Mouse (Mus musculus): ENCODE data around the gene Jup. TPM values are rescaled to one million over a fixed set of nuclear protein-coding genes. Genes with fewer than 3 reads are reported as not detected.
A peak's percentile ranks its signal among the peaks of the same experiment; 100 is the strongest.

Jup gene
- polyA plus RNA-seq, 1 experiment from 2014 or later, result 68.8 TPM

GRCm38 (mm10) chr11:100411736-100412135, 14.2 kb upstream of the Jup start:
- no peak overlapping the region for H3K9ac ChIP-seq (ENCODE audit: low read depth, low read length)
- no peak for ATAC-seq
- no peak overlapping the region for H3K4me3 ChIP-seq (ENCODE audit: low read length)
- no peak overlapping the region for H3K4me2 ChIP-seq (ENCODE audit: low read length)
- peaks cover 16% of the 10 kb centered on the region for H3K4me1 ChIP-seq (ENCODE audit: control insufficient read depth, insufficient read depth, low read depth, low read length)
- 78% methylated on average over 11 of the region's 11 CpGs for WGBS
- no peaks in the 10 kb centered on the region for H3K9me3 ChIP-seq (ENCODE audit: control insufficient read depth, low read length)
- H3K27ac ChIP-seq (ENCODE audit: low read depth, low read length), result no peak overlapping the region
- H3K27me3 ChIP-seq (replicated peaks; ENCODE audit: control insufficient read depth, insufficient read depth, low read length), result peaks cover 9% of the 10 kb centered on the region
- peaks cover 4% of the 10 kb centered on the region; the same call in 1 of the 2 replicates for H3K36me3 ChIP-seq (ENCODE audit: control insufficient read depth, insufficient read depth, low read length)

- Histone ChIP-seq H3K9ac (ENCODE audit: low read depth, low read length) (no peak overlapping the region), H3K4me1 (ENCODE audit: control insufficient read depth, insufficient read depth, low read depth, low read length) (peaks cover 11% of the 10 kb centered on the region), H3K27ac (ENCODE audit: low read depth, low read length) (no peak overlapping the region), H3K36me3 (ENCODE audit: control insufficient read depth, insufficient read depth, low read length) (peaks cover 4% of the 10 kb centered on the region; the same call in 1 of the 2 replicates), H3K27me3 (replicated peaks; ENCODE audit: control insufficient read depth, insufficient read depth, low read length) (no peaks in the 10 kb centered on the region), H3K4me2 (ENCODE audit: low read length) (no peak overlapping the region), H3K9me3 (ENCODE audit: control insufficient read depth, low read length) (no peaks in the 10 kb centered on the region), H3K4me3 (ENCODE audit: low read length) (no peak overlapping the region)
- WGBS, result 77% methylated on average over 3 of the region's 3 CpGs
- ATAC-seq, result no peak
These were observed 12.1 kb upstream of the Jup start for GRCm38 (mm10) chr11:100409686-100410085.

GRCm38 (mm10) chr11:100408835-100409462, 11.4 kb upstream of the Jup start:
- Histone ChIP-seq H3K4me2 (ENCODE audit: low read length) (no peak overlapping the region), H3K27me3 (replicated peaks; ENCODE audit: control insufficient read depth, insufficient read depth, low read length) (no peaks in the 10 kb centered on the region), H3K36me3 (ENCODE audit: control insufficient read depth, insufficient read depth, low read length) (peaks cover 4% of the 10 kb centered on the region; the same call in 1 of the 2 replicates), H3K9me3 (ENCODE audit: control insufficient read depth, low read length) (no peaks in the 10 kb centered on the region), H3K9ac (ENCODE audit: low read depth, low read length) (no peak overlapping the region), H3K4me1 (ENCODE audit: control insufficient read depth, insufficient read depth, low read depth, low read length) (peaks cover 11% of the 10 kb centered on the region), H3K4me3 (ENCODE audit: low read length) (no peak overlapping the region), H3K27ac (ENCODE audit: low read depth, low read length) (no peak overlapping the region)
- ATAC-seq, result no peak
- WGBS, result 93% methylated on average over 12 of the region's 12 CpGs

GRCm38 (mm10) chr11:100408076-100408834, 10.7 kb upstream of the Jup start:
- Histone ChIP-seq H3K36me3 (ENCODE audit: control insufficient read depth, insufficient read depth, low read length) (peaks cover 4% of the 10 kb centered on the region; the same call in 1 of the 2 replicates), H3K4me3 (ENCODE audit: low read length) (no peak overlapping the region), H3K4me2 (ENCODE audit: low read length) (no peak overlapping the region), H3K27me3 (replicated peaks; ENCODE audit: control insufficient read depth, insufficient read depth, low read length) (no peaks in the 10 kb centered on the region), H3K9me3 (ENCODE audit: control insufficient read depth, low read length) (no peaks in the 10 kb centered on the region), H3K4me1 (ENCODE audit: control insufficient read depth, insufficient read depth, low read depth, low read length) (peaks cover 11% of the 10 kb centered on the region), H3K27ac (ENCODE audit: low read depth, low read length) (no peak overlapping the region), H3K9ac (ENCODE audit: low read depth, low read length) (no peak overlapping the region)
- WGBS, result 45% methylated on average over 10 of the region's 10 CpGs
- 0 out of 2 replicates have a peak, but pooled peaks have one; percentile 18 for ATAC-seq

- Histone ChIP-seq H3K4me1 (ENCODE audit: control insufficient read depth, insufficient read depth, low read depth, low read length) (peaks cover 5% of the 10 kb centered on the region; the same call in 1 of the 2 replicates), H3K9me3 (ENCODE audit: control insufficient read depth, low read length) (no peaks in the 10 kb centered on the region), H3K36me3 (ENCODE audit: control insufficient read depth, insufficient read depth, low read length) (peaks cover 4% of the 10 kb centered on the region; the same call in 1 of the 2 replicates), H3K27ac (ENCODE audit: low read depth, low read length) (no peak overlapping the region), H3K4me3 (ENCODE audit: low read length) (no peak overlapping the region), H3K27me3 (replicated peaks; ENCODE audit: control insufficient read depth, insufficient read depth, low read length) (no peaks in the 10 kb centered on the region), H3K4me2 (ENCODE audit: low read length) (no peak overlapping the region), H3K9ac (ENCODE audit: low read depth, low read length) (no peak overlapping the region)
- WGBS, result 79% methylated on average over 5 of the region's 5 CpGs
- no peak for ATAC-seq
These were observed 9.6 kb upstream of the Jup start for GRCm38 (mm10) chr11:100406995-100407705.

- peaks cover 4% of the 10 kb centered on the region; the same call in 1 of the 2 replicates for H3K36me3 ChIP-seq (ENCODE audit: control insufficient read depth, insufficient read depth, low read length)
- WGBS, result 82% methylated on average over 8 of the region's 8 CpGs
These were observed 8.7 kb upstream of the Jup start for GRCm38 (mm10) chr11:100406273-100406672.

GRCm38 (mm10) chr11:100404456-100405074, 7.0 kb upstream of the Jup start:
- peaks cover 4% of the 10 kb centered on the region; the same call in 1 of the 2 replicates for H3K36me3 ChIP-seq (ENCODE audit: control insufficient read depth, insufficient read depth, low read length)
- no peaks in the 10 kb centered on the region for H3K9me3 ChIP-seq (ENCODE audit: control insufficient read depth, low read length)
- H3K27ac ChIP-seq (ENCODE audit: low read depth, low read length), result no peak overlapping the region
- H3K4me1 ChIP-seq (ENCODE audit: control insufficient read depth, insufficient read depth, low read depth, low read length), result no peaks in the 10 kb centered on the region
- no peak overlapping the region for H3K4me3 ChIP-seq (ENCODE audit: low read length)
- no peaks in the 10 kb centered on the region for H3K27me3 ChIP-seq (replicated peaks; ENCODE audit: control insufficient read depth, insufficient read depth, low read length)
- H3K9ac ChIP-seq (ENCODE audit: low read depth, low read length), result no peak overlapping the region
- H3K4me2 ChIP-seq (ENCODE audit: low read length), result no peak overlapping the region
- ATAC-seq, result no peak
- 90% methylated on average over 3 of the region's 3 CpGs for WGBS

More at GRCm38 (mm10) chr11:100406273-100406672, 8.7 kb upstream of the Jup start:
- Histone ChIP-seq H3K4me1 (ENCODE audit: control insufficient read depth, insufficient read depth, low read depth, low read length) (no peaks in the 10 kb centered on the region), H3K9ac (ENCODE audit: low read depth, low read length) (no peak overlapping the region), H3K4me3 (ENCODE audit: low read length) (no peak overlapping the region), H3K27me3 (replicated peaks; ENCODE audit: control insufficient read depth, insufficient read depth, low read length) (no peaks in the 10 kb centered on the region), H3K27ac (ENCODE audit: low read depth, low read length) (no peak overlapping the region), H3K4me2 (ENCODE audit: low read length) (no peak overlapping the region), H3K9me3 (ENCODE audit: control insufficient read depth, low read length) (no peaks in the 10 kb centered on the region)
- no peak for ATAC-seq

- ATAC-seq, result no peak
- H3K4me1 ChIP-seq (ENCODE audit: control insufficient read depth, insufficient read depth, low read depth, low read length), result no peaks in the 10 kb centered on the region
- H3K9me3 ChIP-seq (ENCODE audit: control insufficient read depth, low read length), result no peaks in the 10 kb centered on the region
- no peak overlapping the region for H3K27ac ChIP-seq (ENCODE audit: low read depth, low read length)
- no peaks in the 10 kb centered on the region for H3K27me3 ChIP-seq (replicated peaks; ENCODE audit: control insufficient read depth, insufficient read depth, low read length)
- no peak overlapping the region for H3K4me3 ChIP-seq (ENCODE audit: low read length)
- H3K36me3 ChIP-seq (ENCODE audit: control insufficient read depth, insufficient read depth, low read length), result no peaks in the 10 kb centered on the region; the same call in 1 of the 2 replicates
- 72% methylated on average over 10 of the region's 10 CpGs for WGBS
- H3K4me2 ChIP-seq (ENCODE audit: low read length), result no peak overlapping the region
- H3K9ac ChIP-seq (ENCODE audit: low read depth, low read length), result no peak overlapping the region
These were observed 6.0 kb upstream of the Jup start for GRCm38 (mm10) chr11:100403445-100404134.

All from hindbrain, embryonic 16.5 days (tissue).